9 mouse cellular contexts compared by ENCODE assay signal in the genomic region with DNA sequence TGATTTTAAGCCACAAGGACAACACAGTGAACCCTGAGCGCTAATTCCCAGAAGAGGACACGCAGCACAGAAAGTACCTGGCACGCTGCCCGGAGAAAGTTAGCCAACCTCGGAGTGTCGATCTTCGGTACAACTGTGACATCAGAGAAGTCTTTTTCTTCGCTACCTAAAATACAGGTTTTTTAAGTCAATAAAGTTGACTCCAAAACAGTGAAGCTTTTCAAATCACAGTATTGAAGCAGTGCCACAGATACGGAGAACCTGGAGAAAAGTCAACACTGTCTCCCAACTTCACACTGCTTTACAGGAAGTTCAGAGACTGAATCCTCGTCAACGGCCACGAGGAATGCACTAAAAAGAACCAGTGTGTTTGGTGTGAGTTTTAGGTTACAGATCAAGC. TPM values are rescaled to one million over a fixed set of nuclear protein-coding genes. Genes with fewer than 3 reads are reported as not detected.
A peak's percentile ranks its signal among the peaks of the same experiment; 100 is the strongest.
DNase-seq lines count a peak whose midpoint lies in the region; ATAC-seq and TF ChIP-seq lines count a peak whose summit lies in the region.
"Had no signal": no experiment of that assay in that cellular context is flagged by ENCODE, and none has a peak within 500 bp of the region (broad histone marks: within the 10 kb centered on the region; RNA-seq: fewer than 3 reads in every experiment).

No protein-coding gene starts in this region.

- no peak overlapping the region for H3K9ac ChIP-seq in heart, embryonic 13.5 days
- H3K9ac ChIP-seq in lung, embryonic 16.5 days (ENCODE audit: low read length) = no peak overlapping the region

- intact Hi-C loops in left cerebral cortex, postnatal 4 days (cut with DNase I) = no loop called here
- intact Hi-C loops in left cerebral cortex, adult 2 months (cut with DNase I) = no loop called here

- H3K4me1 ChIP-seq in heart, embryonic 13.5 days = 0 out of 2 replicates have a peak, but pooled peaks cover 5% of the 10 kb centered on the region
- no peaks in the 10 kb centered on the region for H3K4me1 ChIP-seq in lung, embryonic 16.5 days (replicated peaks; ENCODE audit: control insufficient read depth, insufficient read depth, low read length)

- H3K27ac ChIP-seq in heart, embryonic 13.5 days (replicated peaks) = no peak overlapping the region
- peak overlapping the region; percentile 55 for H3K27ac ChIP-seq in lung, embryonic 16.5 days (ENCODE audit: low read length)
- no peak overlapping the region for H3K27ac ChIP-seq in left cerebral cortex, adult 2 months

- no peak for TF ChIP-seq CTCF in left cerebral cortex, adult 2 months (IDR thresholded peaks at IDR 0.05)

- peak overlapping the region; percentile 50 for H3K4me2 ChIP-seq in heart, embryonic 13.5 days
- peak overlapping the region; percentile 39 for H3K4me2 ChIP-seq in lung, embryonic 16.5 days (ENCODE audit: low read depth, low read length)

- H3K9me3 ChIP-seq in heart, embryonic 13.5 days = no peaks in the 10 kb centered on the region
- H3K9me3 ChIP-seq in lung, embryonic 16.5 days (ENCODE audit: control insufficient read depth, low read length) = no peaks in the 10 kb centered on the region

- WGBS in heart, embryonic 13.5 days = 45% methylated on average over 12 of the region's 12 CpGs
- WGBS in lung, embryonic 16.5 days = 27% methylated on average over 12 of the region's 12 CpGs

- H3K27me3 ChIP-seq in heart, embryonic 13.5 days (replicated peaks) = no peaks in the 10 kb centered on the region
- no peaks in the 10 kb centered on the region for H3K27me3 ChIP-seq in lung, embryonic 16.5 days (ENCODE audit: control insufficient read depth, insufficient read depth, low read depth, low read length)

- DNase-seq in left cerebral cortex, postnatal 4 days = peak; percentile 31
- DNase-seq in left cerebral cortex, adult 9 months (ENCODE audit: low spot score in 2 of 2) = no peak
- DNase-seq in adrenal gland, postnatal 36 days = peak; percentile 91 to 93
- DNase-seq in urinary bladder, postnatal 25 days (ENCODE audit: low spot score) = peak; percentile 64
- no peak for DNase-seq in left cerebral cortex, adult 2 months (ENCODE audit: extremely low spot score in 1 of 2, low spot score in 2 of 2)
- no peak for DNase-seq in right cerebral cortex, adult 18-20 months

- ATAC-seq in heart, embryonic 13.5 days (ENCODE audit: extremely low read depth, insufficient number of reproducible peaks, low FRiP score, low TSS enrichment) = no peak
- ATAC-seq in lung, embryonic 16.5 days (ENCODE audit: low read depth) = peak; percentile 83

- no peak overlapping the region for H3K4me3 ChIP-seq in heart, embryonic 13.5 days
- H3K4me3 ChIP-seq in lung, embryonic 16.5 days (ENCODE audit: low read length) = 0 out of 2 replicates have a peak overlapping the region, but pooled peaks have one; percentile 9
- no peak overlapping the region for H3K4me3 ChIP-seq in left cerebral cortex, adult 2 months

- no peaks in the 10 kb centered on the region for H3K36me3 ChIP-seq in heart, embryonic 13.5 days
- H3K36me3 ChIP-seq in lung, embryonic 16.5 days (ENCODE audit: control insufficient read depth, insufficient read depth, low read length) = no peaks in the 10 kb centered on the region

RNA-seq across cellular contexts. Expression of a gene that starts 31.2 kb away (rescaled TPM):
- 10 to 100 TPM; 16.6 to 19.4 TPM for total RNA-seq in left cerebral cortex, postnatal 4 days (2021)
- total RNA-seq in adrenal gland, postnatal 36 days (2021) = 10 to 100 TPM; 10.5 to 12.3 TPM
- 5.3 and 5.7 TPM in 2 replicates for polyA plus RNA-seq in heart, embryonic 13.5 days (2015; fragmentation: Nextera tagmentation; extraction: Ambion mirVana)
- polyA plus RNA-seq in lung, embryonic 16.5 days (2015; fragmentation: Nextera tagmentation; extraction: Ambion mirVana) = 18.7 and 19.7 TPM in 2 replicates
- 10 to 100 TPM; 20.7 to 21.8 TPM for total RNA-seq in left cerebral cortex, adult 2 months (2021)

RNA-seq across cellular contexts. Expression of a gene that starts 43.6 kb away (rescaled TPM):
- total RNA-seq in left cerebral cortex, postnatal 4 days (2021) = not detected
- total RNA-seq in adrenal gland, postnatal 36 days (2021) = not detected
- not detected in 2 replicates for polyA plus RNA-seq in heart, embryonic 13.5 days (2015; fragmentation: Nextera tagmentation; extraction: Ambion mirVana)
- polyA plus RNA-seq in lung, embryonic 16.5 days (2015; fragmentation: Nextera tagmentation; extraction: Ambion mirVana) = not detected in 2 replicates
- not detected for total RNA-seq in left cerebral cortex, adult 2 months (2021)
- polyA plus RNA-seq: intestine, embryonic 14.5 days had no signal

RNA-seq across cellular contexts. Expression of a gene that starts 49.4 kb away (rescaled TPM):
- total RNA-seq in left cerebral cortex, postnatal 4 days (2021) = 10 to 100 TPM; 52.5 to 72.2 TPM
- total RNA-seq in adrenal gland, postnatal 36 days (2021) = 10 to 100 TPM; 58.3 to 64.6 TPM
- polyA plus RNA-seq in heart, embryonic 13.5 days (2015; fragmentation: Nextera tagmentation; extraction: Ambion mirVana) = 9.9 and 10.4 TPM in 2 replicates
- 18.6 and 20.3 TPM in 2 replicates for polyA plus RNA-seq in lung, embryonic 16.5 days (2015; fragmentation: Nextera tagmentation; extraction: Ambion mirVana)
- 10 to 100 TPM; 55.3 to 58.3 TPM for total RNA-seq in left cerebral cortex, adult 2 months (2021)

Comparison
In these comparisons a context has a peak if more than half of its experiments do, and no peak if none do; other contexts are left out.
1. DNase-seq: peak in left cerebral cortex, postnatal 4 days (single experiment), adrenal gland, postnatal 36 days (2 of 2) and urinary bladder, postnatal 25 days (single experiment); none in left cerebral cortex, adult 9 months (0 of 2), left cerebral cortex, adult 2 months (0 of 2) and right cerebral cortex, adult 18-20 months (single experiment).